ENCODE assay signal across 8 mouse cellular contexts in genomic region chr11:97545808-97546560, GRCm38 (mm10). TPM values are rescaled to one million over a fixed set of nuclear protein-coding genes. Genes with fewer than 3 reads are reported as not detected.
DNase-seq lines count a peak whose midpoint lies in the region; ATAC-seq and TF ChIP-seq lines count a peak whose summit lies in the region.

No protein-coding gene starts in this region.

- H3K9me3 ChIP-seq in liver, embryonic 11.5 days (ENCODE audit: control insufficient read depth, low read length) = no peaks in the 10 kb centered on the region
- H3K9me3 ChIP-seq in hindbrain, embryonic 16.5 days (ENCODE audit: control insufficient read depth, low read length) = no peaks in the 10 kb centered on the region
- no peaks in the 10 kb centered on the region for H3K9me3 ChIP-seq in neural tube, embryonic 12.5 days

- WGBS in liver, embryonic 11.5 days = 5% methylated on average over 26 of the region's 26 CpGs
- WGBS in hindbrain, embryonic 16.5 days = 9% methylated on average over 26 of the region's 26 CpGs
- 4% methylated on average over 26 of the region's 26 CpGs for WGBS in neural tube, embryonic 12.5 days

- peaks cover 93% of the 10 kb centered on the region for H3K27me3 ChIP-seq in liver, embryonic 11.5 days (replicated peaks; ENCODE audit: control insufficient read depth, insufficient read depth, low read length)
- peaks cover 16% of the 10 kb centered on the region; the same call in 1 of the 2 replicates for H3K27me3 ChIP-seq in hindbrain, embryonic 16.5 days (replicated peaks; ENCODE audit: control insufficient read depth, insufficient read depth, low read length)
- H3K27me3 ChIP-seq in neural tube, embryonic 12.5 days (replicated peaks) = peaks cover 79% of the 10 kb centered on the region

- H3K4me2 ChIP-seq in liver, embryonic 11.5 days = peak overlapping the region; percentile 90
- peak overlapping the region; percentile 98 for H3K4me2 ChIP-seq in hindbrain, embryonic 16.5 days (ENCODE audit: low read length)
- H3K4me2 ChIP-seq in neural tube, embryonic 12.5 days (replicated peaks) = peak overlapping the region; percentile 97

- H3K27ac ChIP-seq in liver, embryonic 11.5 days (ENCODE audit: low read depth, low read length) = no peak overlapping the region
- peak overlapping the region; percentile 24; the same call in 1 of the 2 replicates for H3K27ac ChIP-seq in cortical plate, adult 2 months (ENCODE audit: insufficient read depth, low read length)
- H3K27ac ChIP-seq in hindbrain, embryonic 16.5 days (ENCODE audit: low read depth, low read length) = no peak overlapping the region
- H3K27ac ChIP-seq in neural tube, embryonic 12.5 days = no peak overlapping the region

- TF ChIP-seq POLR2A in cortical plate, adult 2 months (IDR thresholded peaks at IDR 0.05; ENCODE audit: extremely low read depth, insufficient read depth, low read length) = no peak

- TF ChIP-seq CTCF in cortical plate, adult 2 months (IDR thresholded peaks at IDR 0.05; ENCODE audit: extremely low read depth, insufficient read depth, low read length) = no peak

- peaks cover 7% of the 10 kb centered on the region for H3K4me1 ChIP-seq in liver, embryonic 11.5 days (replicated peaks; ENCODE audit: control insufficient read depth, insufficient read depth, low read length)
- H3K4me1 ChIP-seq in cortical plate, adult 2 months (ENCODE audit: control insufficient read depth, insufficient read depth, low read length) = peaks cover 18% of the 10 kb centered on the region
- peaks cover 33% of the 10 kb centered on the region for H3K4me1 ChIP-seq in hindbrain, embryonic 16.5 days (ENCODE audit: control insufficient read depth, insufficient read depth, low read depth, low read length)
- peaks cover 27% of the 10 kb centered on the region for H3K4me1 ChIP-seq in neural tube, embryonic 12.5 days

- no peaks in the 10 kb centered on the region for H3K36me3 ChIP-seq in liver, embryonic 11.5 days (ENCODE audit: control insufficient read depth, insufficient read depth, low read length)
- H3K36me3 ChIP-seq in hindbrain, embryonic 16.5 days (ENCODE audit: control insufficient read depth, insufficient read depth, low read length) = no peaks in the 10 kb centered on the region
- H3K36me3 ChIP-seq in neural tube, embryonic 12.5 days = no peaks in the 10 kb centered on the region; the same call in 1 of the 2 replicates

- DNase-seq in liver, embryonic 11.5 days (ENCODE audit: low spot score) = no peak
- no peak for DNase-seq in liver
- DNase-seq in gastrocnemius, adult 8-10 months (ENCODE audit: low spot score in 2 of 2) = no peak
- DNase-seq in ovary, adult 18-20 months (ENCODE audit: low spot score) = no peak
- DNase-seq in adrenal gland, postnatal 36 days = no peak

- ATAC-seq in liver, embryonic 11.5 days (replicated peaks; ENCODE audit: low FRiP score) = no peak
- no peak for ATAC-seq in hindbrain, embryonic 16.5 days
- ATAC-seq in neural tube, embryonic 12.5 days (ENCODE audit: low FRiP score, low read depth) = 0 out of 2 replicates have a peak, but pooled peaks have one; percentile 51

- no peak overlapping the region for H3K9ac ChIP-seq in liver, embryonic 11.5 days (ENCODE audit: low read depth, low read length)
- peak overlapping the region; percentile 74 for H3K9ac ChIP-seq in hindbrain, embryonic 16.5 days (ENCODE audit: low read depth, low read length)
- peak overlapping the region; percentile 68 for H3K9ac ChIP-seq in neural tube, embryonic 12.5 days

- H3K4me3 ChIP-seq in liver, embryonic 11.5 days (ENCODE audit: low read depth, low read length) = peak overlapping the region; percentile 59
- peak overlapping the region; percentile 39 for H3K4me3 ChIP-seq in cortical plate, adult 2 months (ENCODE audit: insufficient read depth, low read length)
- peak overlapping the region; percentile 55 for H3K4me3 ChIP-seq in hindbrain, embryonic 16.5 days (ENCODE audit: low read length)
- H3K4me3 ChIP-seq in neural tube, embryonic 12.5 days = peak overlapping the region; percentile 52

RNA-seq across cellular contexts. Expression of gene Srcin1, which starts 30.0 kb away (rescaled TPM):
- 0.13 and 0.14 TPM in 2 replicates for polyA plus RNA-seq in liver, embryonic 11.5 days (2014; fragmentation: Nextera tagmentation; extraction: Ambion mirVana)
- polyA plus RNA-seq in cortical plate, adult 2 months (2012; rRNA removed) = 141 and 146 TPM in 2 replicates
- polyA plus RNA-seq in hindbrain, embryonic 16.5 days (2015; fragmentation: Nextera tagmentation; extraction: Ambion mirVana) = 8.0 and 8.9 TPM in 2 replicates
- 6.4 and 7.9 TPM in 2 replicates for polyA plus RNA-seq in neural tube, embryonic 12.5 days (2016; fragmentation: Nextera tagmentation; extraction: Ambion mirVana)
- 1 to 10 TPM; 1.1 to 2.5 (median 1.6) TPM for total RNA-seq in gastrocnemius, adult 8-10 months (2022)
- 10 to 100 TPM in 1 of 2 experiments, 1 to 10 TPM in 1; 6.8 to 14.5 TPM for total RNA-seq in adrenal gland, postnatal 36 days (2021)

RNA-seq across cellular contexts. Expression of gene 4933428G20Rik, which starts 45.8 kb away (rescaled TPM):
- 0.21 and 0.44 TPM in 2 replicates for polyA plus RNA-seq in liver, embryonic 11.5 days (2014; fragmentation: Nextera tagmentation; extraction: Ambion mirVana)
- polyA plus RNA-seq in cortical plate, adult 2 months (2012; rRNA removed) = 0.06 TPM in 1 of 2 replicates, not detected in the other
- 0.85 and 0.87 TPM in 2 replicates for polyA plus RNA-seq in hindbrain, embryonic 16.5 days (2015; fragmentation: Nextera tagmentation; extraction: Ambion mirVana)
- 0.66 and 0.87 TPM in 2 replicates for polyA plus RNA-seq in neural tube, embryonic 12.5 days (2016; fragmentation: Nextera tagmentation; extraction: Ambion mirVana)
- total RNA-seq in gastrocnemius, adult 8-10 months (2022) = not detected
- under 1 TPM in 1 of 2 experiments, not detected in 1; 0.33 TPM for total RNA-seq in adrenal gland, postnatal 36 days (2021)

Comparison
In these comparisons a context has a peak if more than half of its experiments do, and no peak if none do; other contexts are left out.
1. RNA of gene Srcin1, which starts 30.0 kb away (polyA plus RNA-seq): 141 to 146 TPM in cortical plate, adult 2 months; 8.0 to 8.9 TPM in hindbrain, embryonic 16.5 days, 6.4 to 7.9 TPM in neural tube, embryonic 12.5 days and 0.13 to 0.14 TPM in liver, embryonic 11.5 days; every median in the first group is over 10 times any median in the second.
2. Peak in every context shown above with its lines, with median percentiles within 50 percentile points of each other: H3K4me2 ChIP-seq and H3K4me3 ChIP-seq.